Mouse (Mus musculus) ES-E14 (cell line): ENCODE measurements around the gene Ctsf.

Experiments used
- CHD2 ChIP-seq: IDR thresholded peaks from 2 replicates; pipeline ENCODE4 v1.6.1; 2014; ENCODE audit warnings: mild to moderate bottlenecking, low read depth, low read length, inconsistent platforms
- HCFC1 ChIP-seq: IDR thresholded peaks from 2 replicates; pipeline ENCODE4 v1.6.1; 2012; ENCODE audit warnings: low read length, inconsistent platforms, borderline replicate concordance; ENCODE audit not compliant: insufficient read depth
- MAFK ChIP-seq: IDR thresholded peaks from 2 replicates; pipeline ENCODE4 v1.6.1; 2014; ENCODE audit warnings: mild to moderate bottlenecking, low read depth, low read length, inconsistent platforms; ENCODE audit not compliant: insufficient read depth
- ZC3H11A ChIP-seq: IDR thresholded peaks from 2 replicates; pipeline ENCODE4 v1.6.1; 2012; ENCODE audit warnings: low read depth, mild to moderate bottlenecking, inconsistent platforms, low read length, borderline replicate concordance
- ZNF384 ChIP-seq: IDR thresholded peaks from 2 replicates; pipeline ENCODE4 v1.6.1; 2012; ENCODE audit warnings: low read depth, low read length, inconsistent platforms

- peak; percentile 59; the same call in 1 of the 2 replicates for TF ChIP-seq ZC3H11A
- TF ChIP-seq ZNF384, result no peak
- TF ChIP-seq CHD2, result no peak
- no peak for TF ChIP-seq HCFC1
- no peak for TF ChIP-seq MAFK
Measured at GRCm38 (mm10) chr19:4908107-4908506, 53.2 kb downstream of the Ctsf start.
